Mouse (Mus musculus) hematopoietic stem cell, adult 5-6 weeks (primary cell): ENCODE results near the gene Sstr2. TPM values are rescaled to one million over a fixed set of nuclear protein-coding genes. Genes with fewer than 3 reads are reported as not detected.
"Not testable (repeated sequence)": the region's sequence is repeated elsewhere in the genome, so short reads cannot be mapped to it uniquely, and the experiment has no call there.

Experiments
- ATAC-seq, 2 experiments: fragments of 125-278 bp in 1 of 2; replicated peaks in 1 of 2; 2 replicates each; pipeline ENCODE4 v1.8.0; 2016 to 2017; ENCODE audit warnings: inconsistent platforms in 2 of 2, mild to moderate bottlenecking in 2 of 2, moderate number of reproducible peaks in 2 of 2, low read depth in 1 of 2, moderate TSS enrichment in 1 of 2; ENCODE audit not compliant: low FRiP score in 2 of 2, poor library complexity in 2 of 2, severe bottlenecking in 2 of 2, insufficient read depth in 1 of 2, low TSS enrichment in 1 of 2
- total RNA-seq: library from RNA; stranded (forward); fragments of 172-1452, 232-1000 nt; gene quantifications from 2 replicates; pipeline ENCODE4 v1.2.3, GENCODE M21; 2017

Gene Sstr2
- total RNA-seq, 1 experiment from 2014 or later = 11.8 TPM

- ATAC-seq = peak; percentile 19 to 67; a peak in 2 of 4 replicates
These were observed 30.4 kb downstream of the Sstr2 start, which contains the start of gene Slc39a11 for GRCm38 (mm10) chr11:113649353-113650210. Gene Slc39a11 (minus strand): TSS chr11:113650079.

- ATAC-seq = peak in 1 of 2 experiments; percentile 18; a peak in 2 of 4 replicates
These were observed 32.2 kb downstream of the Sstr2 start for GRCm38 (mm10) chr11:113651206-113651906.

GRCm38 (mm10) chr11:113651907-113652273 lies 32.7 kb downstream of the Sstr2 start:
- no peak for ATAC-seq

GRCm38 (mm10) chr11:113652516-113652915 lies 33.4 kb downstream of the Sstr2 start:
- ATAC-seq = no peak

GRCm38 (mm10) chr11:113654105-113654504 lies 35.0 kb downstream of the Sstr2 start:
- ATAC-seq = no peak

- no peak for ATAC-seq
These were observed 35.6 kb downstream of the Sstr2 start for GRCm38 (mm10) chr11:113654561-113655270.

GRCm38 (mm10) chr11:113656511-113656932 lies 37.4 kb downstream of the Sstr2 start:
- ATAC-seq = no peak

GRCm38 (mm10) chr11:113657221-113657620 lies 38.1 kb downstream of the Sstr2 start:
- no peak for ATAC-seq

GRCm38 (mm10) chr11:113658319-113658718 lies 39.2 kb downstream of the Sstr2 start:
- no peak for ATAC-seq

- ATAC-seq = no peak
These were observed 39.6 kb downstream of the Sstr2 start for GRCm38 (mm10) chr11:113658763-113659162.

GRCm38 (mm10) chr11:113660213-113660612 lies 41.1 kb downstream of the Sstr2 start:
- not testable (repeated sequence) for ATAC-seq

- ATAC-seq = peak; percentile 75 to 78
These were observed 41.8 kb downstream of the Sstr2 start for GRCm38 (mm10) chr11:113660940-113661339.

- no peak for ATAC-seq
These were observed 42.8 kb downstream of the Sstr2 start for GRCm38 (mm10) chr11:113661835-113662351.

- no peak for ATAC-seq
These were observed 45.1 kb downstream of the Sstr2 start for GRCm38 (mm10) chr11:113664279-113664678.

- ATAC-seq = no peak
These were observed 47.1 kb downstream of the Sstr2 start for GRCm38 (mm10) chr11:113666205-113666604.

GRCm38 (mm10) chr11:113666648-113667047 lies 47.5 kb downstream of the Sstr2 start:
- ATAC-seq = no peak; a peak in 1 of 4 replicates

GRCm38 (mm10) chr11:113667122-113667521 lies 48.0 kb downstream of the Sstr2 start:
- ATAC-seq = no peak
